Mouse (Mus musculus): ENCODE results near the gene Olfr672.
"Not testable (repeated sequence)": the region's sequence is repeated elsewhere in the genome, so short reads cannot be mapped to it uniquely, and the experiment has no call there.

The Olfr672 gene

DNA sequence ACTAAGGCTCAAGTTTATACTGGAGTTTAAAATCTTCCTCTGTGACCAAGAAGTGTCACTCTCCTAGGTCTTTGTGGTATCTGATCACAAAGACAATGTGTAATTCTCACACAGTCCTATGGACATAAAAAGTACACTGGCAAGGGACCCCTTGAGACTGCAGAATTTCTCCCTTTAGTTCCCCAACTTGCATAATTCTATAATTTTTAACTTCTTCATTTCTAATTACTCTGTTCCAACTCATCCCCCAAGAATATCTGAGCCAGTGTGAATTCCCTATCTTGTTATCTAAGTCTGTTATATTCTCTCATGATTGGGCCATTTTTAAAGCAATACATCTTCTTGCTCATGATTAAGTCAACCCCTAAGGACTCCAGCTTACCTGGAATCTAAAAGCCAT lies at the start of gene Olfr672:
Olfr672 (minus strand) TSS at position 101 of the 400 bp plus-strand sequence.
- DNase-seq (ENCODE audit: low spot score in 2 of 2), result no peak

DNA sequence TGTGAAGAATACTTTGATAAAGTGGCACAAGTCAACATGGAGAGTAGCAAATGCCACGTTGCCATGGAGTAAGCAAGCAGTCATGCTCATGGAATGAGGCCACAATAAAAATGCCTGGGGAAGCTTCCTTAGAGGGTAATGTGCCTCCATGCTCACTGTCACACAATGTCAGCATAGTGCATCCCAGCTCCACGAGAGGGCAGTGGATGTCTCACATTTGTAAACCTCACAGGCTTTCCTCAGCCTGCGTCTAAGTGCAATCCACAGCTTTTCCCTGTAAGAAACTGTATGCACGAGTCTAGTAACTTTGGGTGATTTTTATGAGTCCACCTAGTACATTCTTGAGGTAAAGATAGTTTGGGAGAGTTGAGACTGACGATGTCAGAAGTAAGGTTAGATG lies 32.0 kb upstream of the Olfr672 start:
- not testable (repeated sequence) for DNase-seq (ENCODE audit: low spot score in 2 of 2)

DNA sequence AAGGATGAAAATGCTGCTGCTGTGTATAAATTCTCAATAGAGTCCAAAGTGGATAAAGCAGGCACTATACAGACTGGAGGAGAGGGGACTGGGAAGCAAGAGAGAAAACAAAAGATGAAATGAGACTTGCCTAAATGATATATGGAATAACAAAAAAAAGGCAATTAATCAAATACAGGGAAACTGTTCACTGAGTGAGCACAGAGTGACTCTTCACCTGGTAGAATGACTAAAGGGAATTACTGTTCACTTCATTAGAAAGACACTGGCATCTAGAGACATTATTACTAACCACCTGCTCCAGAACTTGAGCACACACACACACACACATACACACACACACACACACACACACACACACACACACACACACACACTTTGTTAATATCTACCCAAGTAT lies 30.6 kb upstream of the Olfr672 start, which contains the start of gene Olfr676:
Olfr676 (plus strand) TSS at position 301 of the 400 bp plus-strand sequence.
- no peak for DNase-seq (ENCODE audit: low spot score in 2 of 2)

DNA sequence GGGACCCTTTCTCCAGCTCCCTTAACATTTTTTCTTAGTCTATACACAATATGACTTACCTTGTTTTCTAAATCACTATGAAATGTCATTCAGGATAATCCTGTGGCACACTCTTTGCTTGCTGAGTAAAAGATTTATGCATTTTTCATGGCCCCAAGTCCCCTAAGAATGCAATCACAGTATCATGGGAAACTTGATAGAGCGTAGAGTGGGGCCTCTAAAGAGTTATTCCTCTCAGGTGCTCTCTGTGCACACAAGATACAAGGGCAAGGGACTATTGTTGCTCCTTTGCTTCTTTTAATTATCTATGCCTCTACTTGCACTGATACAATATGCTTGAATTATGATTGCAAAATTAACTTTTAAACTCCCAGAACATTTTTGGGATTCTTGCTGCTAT lies 26.5 kb upstream of the Olfr672 start, which contains the start of gene Olfr675:
Olfr675 (minus strand) TSS at position 101 of the 400 bp plus-strand sequence.
- no peak for DNase-seq (ENCODE audit: low spot score in 2 of 2)

DNA sequence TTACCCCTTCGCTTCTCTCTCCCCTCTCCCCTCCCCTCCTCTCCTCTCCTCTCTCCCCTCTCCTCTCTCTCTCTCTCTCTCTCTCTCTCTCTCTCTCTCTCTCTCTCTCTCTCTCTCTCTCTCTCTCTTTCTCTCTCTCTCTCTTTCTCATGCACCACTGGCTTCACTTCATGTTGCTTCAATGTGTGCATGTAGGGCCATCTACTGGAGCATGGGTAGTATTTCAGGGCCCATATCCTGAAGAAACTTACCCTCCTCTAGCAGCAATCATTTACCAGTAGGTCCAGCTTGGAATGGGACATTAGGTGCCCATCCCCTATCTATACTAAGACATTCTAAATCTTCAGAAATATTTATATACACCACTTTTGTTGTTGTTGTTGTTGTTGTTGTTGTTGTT lies 20.7 kb upstream of the Olfr672 start:
- DNase-seq (ENCODE audit: low spot score in 2 of 2), result no peak

DNA sequence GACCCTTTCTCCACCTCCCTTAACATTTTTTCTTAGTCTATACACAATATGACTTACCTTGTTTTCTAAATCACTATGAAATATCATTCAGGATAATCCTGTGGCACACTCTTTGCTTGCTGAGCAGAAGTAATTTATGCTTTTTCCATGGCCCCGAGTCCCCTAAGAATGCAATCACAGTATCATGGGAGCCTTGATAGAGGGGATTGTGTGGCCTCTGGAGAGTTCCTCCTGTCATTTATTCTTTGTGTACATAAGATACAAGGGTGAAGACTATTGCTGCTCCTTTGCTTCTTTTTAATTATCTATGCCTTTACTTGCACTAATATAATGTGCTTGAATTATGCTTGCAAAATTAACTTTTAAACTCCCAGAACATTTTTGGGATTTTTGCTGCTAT lies 22.8 kb downstream of the Olfr672 start, which contains the start of gene Olfr671:
Olfr671 (minus strand) TSS at position 101 of the 400 bp plus-strand sequence.
- DNase-seq (ENCODE audit: low spot score in 2 of 2), result no peak

DNA sequence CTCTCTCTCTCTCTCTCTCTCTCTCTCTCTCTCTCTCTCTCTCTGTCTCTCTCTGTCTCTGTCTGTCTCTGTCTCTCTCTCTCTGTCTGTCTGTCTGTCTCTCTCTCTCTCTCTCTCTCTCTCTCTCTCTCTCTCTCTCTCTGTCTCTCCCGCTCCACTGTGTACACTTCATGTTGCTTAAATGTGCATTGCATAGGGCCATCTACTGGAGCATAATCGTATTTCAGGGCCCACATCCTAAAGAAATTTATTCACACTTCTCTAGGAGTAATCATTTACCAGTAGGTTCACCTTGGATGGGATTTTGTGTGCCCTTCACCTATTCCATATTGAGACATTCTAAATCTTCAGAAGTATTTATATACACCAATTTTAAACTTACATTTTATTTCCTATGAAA lies 29.3 kb downstream of the Olfr672 start:
- DNase-seq (ENCODE audit: low spot score in 2 of 2), result not testable (repeated sequence)

DNA sequence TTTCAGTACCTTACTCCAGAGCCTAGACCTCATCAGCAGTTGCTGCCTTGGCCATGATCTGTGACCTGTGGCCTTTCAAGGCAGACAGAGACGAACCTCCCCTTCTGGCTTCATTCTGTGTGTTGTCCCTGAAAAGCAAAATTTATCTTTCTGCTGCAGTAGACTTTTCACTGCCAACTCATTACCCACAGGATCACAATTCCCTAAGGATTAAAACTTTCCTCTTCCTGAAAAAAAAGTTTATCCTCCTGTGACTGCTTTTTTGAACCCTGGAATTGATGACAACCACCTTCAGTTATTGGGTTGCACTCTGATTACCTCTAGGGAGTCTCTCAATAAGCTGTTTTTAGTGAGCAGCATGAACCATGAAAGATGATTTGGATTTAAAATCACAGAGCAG lies 39.3 kb downstream of the Olfr672 start, which contains the start of gene Olfr670:
Olfr670 (minus strand) TSS at position 101 of the 400 bp plus-strand sequence.
- DNase-seq (ENCODE audit: low spot score in 2 of 2), result no peak

DNA sequence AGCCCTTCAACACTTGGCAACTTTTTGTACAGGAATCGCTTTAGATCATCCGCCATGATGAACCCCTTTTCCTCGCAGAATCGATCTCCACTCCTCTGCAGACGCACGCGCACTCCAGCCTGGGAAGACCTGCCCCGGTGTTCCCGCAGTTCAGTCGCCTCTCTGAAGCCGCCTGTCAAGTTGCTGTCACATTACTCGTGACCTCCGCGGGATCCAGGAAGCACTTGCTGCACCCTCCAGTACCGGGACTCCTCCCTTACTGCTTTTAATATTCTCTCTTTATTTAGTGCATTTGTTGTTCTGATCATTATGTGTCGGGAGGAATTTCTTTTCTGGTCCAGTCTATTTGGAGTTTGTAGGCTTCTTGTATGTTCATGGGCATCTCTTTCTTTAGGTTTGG lies 51.6 kb downstream of the Olfr672 start:
- DNase-seq (ENCODE audit: low spot score in 2 of 2), result not testable (repeated sequence)

Measured in cerebellum, postnatal 4 days (tissue).